10 mouse cellular contexts compared by ENCODE assay signal in the genomic region with DNA sequence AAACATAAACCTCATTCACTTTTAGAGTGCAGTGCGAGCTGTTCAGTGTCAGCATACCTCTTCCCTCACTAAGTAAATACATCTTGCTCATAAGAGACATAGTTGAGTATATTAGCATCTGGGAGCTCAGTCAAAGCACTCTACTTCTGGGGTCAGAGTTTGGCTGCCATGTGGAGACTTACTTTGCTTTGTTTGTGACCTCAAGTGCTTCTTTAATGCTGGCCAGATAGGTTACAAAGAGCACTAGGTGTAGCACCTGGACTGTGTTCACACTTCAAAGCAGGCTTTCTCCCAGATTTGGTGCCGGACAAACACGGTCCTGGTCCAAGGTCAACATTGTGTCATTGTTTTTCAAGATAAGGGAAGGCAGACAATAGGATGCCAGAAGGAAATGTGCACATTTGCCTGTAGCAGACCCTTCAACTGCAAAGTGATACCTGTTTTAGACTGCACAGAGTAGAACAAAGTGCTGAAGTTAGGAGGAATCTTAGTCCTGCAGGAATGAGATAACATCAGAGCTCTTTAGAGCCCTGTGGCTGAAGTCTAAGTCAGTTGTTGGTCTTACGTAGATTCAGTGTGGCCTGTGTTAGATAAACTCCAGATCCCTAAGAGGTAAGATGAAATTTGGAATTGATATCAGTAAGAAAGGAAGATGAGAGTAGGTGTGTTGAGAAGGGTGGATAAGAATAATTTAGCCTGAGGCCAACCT. TPM values are rescaled to one million over a fixed set of nuclear protein-coding genes. Genes with fewer than 3 reads are reported as not detected.
DNase-seq lines count a peak whose midpoint lies in the region; ATAC-seq lines count a peak whose summit lies in the region.
"Had no signal": no experiment of that assay in that cellular context is flagged by ENCODE, and none has a peak within 500 bp of the region (broad histone marks: within the 10 kb centered on the region; RNA-seq: fewer than 3 reads in every experiment).

No protein-coding gene starts in this region.

- H3K4me1 ChIP-seq in intestine, embryonic 14.5 days (replicated peaks; ENCODE audit: control insufficient read depth, insufficient read depth, low read length) = peaks cover 16% of the 10 kb centered on the region
- H3K4me1 ChIP-seq in intestine, embryonic 15.5 days (replicated peaks) = peaks cover 15% of the 10 kb centered on the region
- H3K4me1 ChIP-seq in intestine, embryonic 16.5 days (ENCODE audit: control insufficient read depth, insufficient read depth, low read length) = peaks cover 21% of the 10 kb centered on the region
- peaks cover 24% of the 10 kb centered on the region for H3K4me1 ChIP-seq in lung, embryonic 16.5 days (replicated peaks; ENCODE audit: control insufficient read depth, insufficient read depth, low read length)

- no peaks in the 10 kb centered on the region for H3K36me3 ChIP-seq in intestine, embryonic 14.5 days (ENCODE audit: control insufficient read depth, insufficient read depth, low read length)
- no peaks in the 10 kb centered on the region for H3K36me3 ChIP-seq in intestine, embryonic 15.5 days
- no peaks in the 10 kb centered on the region for H3K36me3 ChIP-seq in intestine, embryonic 16.5 days (ENCODE audit: control insufficient read depth, insufficient read depth, low read length)
- no peaks in the 10 kb centered on the region for H3K36me3 ChIP-seq in lung, embryonic 16.5 days (ENCODE audit: control insufficient read depth, insufficient read depth, low read length)
- H3K36me3 ChIP-seq: embryonic facial prominence, embryonic 15.5 days had no signal

- H3K4me3 ChIP-seq in intestine, embryonic 14.5 days (ENCODE audit: low read depth, low read length) = no peak overlapping the region
- no peak overlapping the region for H3K4me3 ChIP-seq in intestine, embryonic 15.5 days (replicated peaks)
- H3K4me3 ChIP-seq in intestine, embryonic 16.5 days (ENCODE audit: low read length) = no peak overlapping the region
- no peak overlapping the region for H3K4me3 ChIP-seq in lung, embryonic 16.5 days (ENCODE audit: low read length)
- H3K4me3 ChIP-seq: embryonic facial prominence, embryonic 15.5 days had no signal

- no peak for DNase-seq in intestine, embryonic 14.5 days (ENCODE audit: low spot score)
- DNase-seq in yolk sac, embryonic 10.5 days (ENCODE audit: low spot score) = peak; percentile 38
- no peak for DNase-seq in cerebellum, adult 8-10 months
- DNase-seq in kidney, postnatal 25 days = no peak
- DNase-seq: thymus, postnatal 36 days had no signal

- H3K9me3 ChIP-seq in intestine, embryonic 14.5 days (ENCODE audit: control insufficient read depth, low read length) = no peaks in the 10 kb centered on the region
- H3K9me3 ChIP-seq in intestine, embryonic 15.5 days = no peaks in the 10 kb centered on the region
- no peaks in the 10 kb centered on the region for H3K9me3 ChIP-seq in intestine, embryonic 16.5 days (ENCODE audit: control insufficient read depth, low read length)
- no peaks in the 10 kb centered on the region for H3K9me3 ChIP-seq in lung, embryonic 16.5 days (ENCODE audit: control insufficient read depth, low read length)
- H3K9me3 ChIP-seq: embryonic facial prominence, embryonic 15.5 days had no signal

- no peak for ATAC-seq in intestine, embryonic 14.5 days (replicated peaks; ENCODE audit: low FRiP score, low TSS enrichment, low read depth)
- no peak for ATAC-seq in intestine, embryonic 15.5 days
- ATAC-seq in intestine, embryonic 16.5 days = peak; percentile 57
- ATAC-seq in lung, embryonic 16.5 days (ENCODE audit: low read depth) = peak; percentile 77

- peak overlapping the region; percentile 33; the same call in 1 of the 2 replicates for H3K27ac ChIP-seq in intestine, embryonic 14.5 days (ENCODE audit: low read depth)
- H3K27ac ChIP-seq in intestine, embryonic 15.5 days = no peak overlapping the region
- peak overlapping the region; percentile 7; the same call in 1 of the 2 replicates for H3K27ac ChIP-seq in intestine, embryonic 16.5 days (ENCODE audit: low read length)
- H3K27ac ChIP-seq in lung, embryonic 16.5 days (ENCODE audit: low read length) = peak overlapping the region; percentile 84
- H3K27ac ChIP-seq: embryonic facial prominence, embryonic 15.5 days had no signal

- no peak overlapping the region for H3K4me2 ChIP-seq in intestine, embryonic 14.5 days (ENCODE audit: low read length)
- H3K4me2 ChIP-seq in intestine, embryonic 15.5 days (replicated peaks) = no peak overlapping the region
- H3K4me2 ChIP-seq in intestine, embryonic 16.5 days (ENCODE audit: low read depth, low read length) = no peak overlapping the region
- no peak overlapping the region for H3K4me2 ChIP-seq in lung, embryonic 16.5 days (ENCODE audit: low read depth, low read length)
- H3K4me2 ChIP-seq: embryonic facial prominence, embryonic 15.5 days had no signal

- WGBS in intestine, embryonic 14.5 days = 36% methylated on average over 4 of the region's 4 CpGs
- WGBS in intestine, embryonic 15.5 days = 34% methylated on average over 4 of the region's 4 CpGs
- 48% methylated on average over 4 of the region's 4 CpGs for WGBS in intestine, embryonic 16.5 days
- WGBS in lung, embryonic 16.5 days = 41% methylated on average over 4 of the region's 4 CpGs

- no peaks in the 10 kb centered on the region for H3K27me3 ChIP-seq in intestine, embryonic 14.5 days (replicated peaks; ENCODE audit: control insufficient read depth, insufficient read depth, low read length)
- no peaks in the 10 kb centered on the region for H3K27me3 ChIP-seq in intestine, embryonic 15.5 days (replicated peaks)
- no peaks in the 10 kb centered on the region for H3K27me3 ChIP-seq in intestine, embryonic 16.5 days (replicated peaks; ENCODE audit: control insufficient read depth, insufficient read depth, low read length)
- no peaks in the 10 kb centered on the region for H3K27me3 ChIP-seq in lung, embryonic 16.5 days (ENCODE audit: control insufficient read depth, insufficient read depth, low read depth, low read length)
- H3K27me3 ChIP-seq: CH12.LX; embryonic facial prominence, embryonic 15.5 days had no signal

- H3K9ac ChIP-seq in intestine, embryonic 14.5 days (ENCODE audit: low read length) = no peak overlapping the region
- H3K9ac ChIP-seq in intestine, embryonic 15.5 days = no peak overlapping the region
- no peak overlapping the region for H3K9ac ChIP-seq in intestine, embryonic 16.5 days (ENCODE audit: low read depth, low read length)
- no peak overlapping the region for H3K9ac ChIP-seq in lung, embryonic 16.5 days (ENCODE audit: low read length)
- H3K9ac ChIP-seq: embryonic facial prominence, embryonic 15.5 days had no signal

RNA-seq across cellular contexts. Expression of a gene that starts 22.7 kb away (rescaled TPM):
- polyA plus RNA-seq in intestine, embryonic 14.5 days (2014; fragmentation: Nextera tagmentation; extraction: Ambion mirVana) = 12.1 and 15.1 TPM in 2 replicates
- polyA plus RNA-seq in intestine, embryonic 15.5 days (2015; fragmentation: Nextera tagmentation; extraction: Ambion mirVana) = 11.0 and 11.8 TPM in 2 replicates
- 11.0 and 11.3 TPM in 2 replicates for polyA plus RNA-seq in intestine, embryonic 16.5 days (2015; fragmentation: Nextera tagmentation; extraction: Ambion mirVana)
- polyA plus RNA-seq in lung, embryonic 16.5 days (2015; fragmentation: Nextera tagmentation; extraction: Ambion mirVana) = 18.0 and 18.9 TPM in 2 replicates

RNA-seq across cellular contexts. Expression of a gene that starts 22.8 kb away (rescaled TPM):
- polyA plus RNA-seq in intestine, embryonic 14.5 days (2014; fragmentation: Nextera tagmentation; extraction: Ambion mirVana) = 26.4 and 29.5 TPM in 2 replicates
- polyA plus RNA-seq in intestine, embryonic 15.5 days (2015; fragmentation: Nextera tagmentation; extraction: Ambion mirVana) = 28.8 and 36.1 TPM in 2 replicates
- 26.3 and 31.5 TPM in 2 replicates for polyA plus RNA-seq in intestine, embryonic 16.5 days (2015; fragmentation: Nextera tagmentation; extraction: Ambion mirVana)
- polyA plus RNA-seq in lung, embryonic 16.5 days (2015; fragmentation: Nextera tagmentation; extraction: Ambion mirVana) = 32.0 and 33.6 TPM in 2 replicates

RNA-seq across cellular contexts. Expression of a gene that starts 51.0 kb away (rescaled TPM):
- 22.3 and 26.7 TPM in 2 replicates for polyA plus RNA-seq in intestine, embryonic 14.5 days (2014; fragmentation: Nextera tagmentation; extraction: Ambion mirVana)
- 15.3 and 18.1 TPM in 2 replicates for polyA plus RNA-seq in intestine, embryonic 15.5 days (2015; fragmentation: Nextera tagmentation; extraction: Ambion mirVana)
- polyA plus RNA-seq in intestine, embryonic 16.5 days (2015; fragmentation: Nextera tagmentation; extraction: Ambion mirVana) = 16.1 and 16.7 TPM in 2 replicates
- polyA plus RNA-seq in lung, embryonic 16.5 days (2015; fragmentation: Nextera tagmentation; extraction: Ambion mirVana) = 16.8 and 19.1 TPM in 2 replicates

Comparison
In these comparisons a context has a peak if more than half of its experiments do, and no peak if none do; other contexts are left out.
1. ATAC-seq: peak in intestine, embryonic 16.5 days (single experiment) and lung, embryonic 16.5 days (single experiment); none in intestine, embryonic 14.5 days (single experiment) and intestine, embryonic 15.5 days (single experiment).